Mouse (Mus musculus): Measurements from ENCODE around the gene Gm10309. TPM values are rescaled to one million over a fixed set of nuclear protein-coding genes. Genes with fewer than 3 reads are reported as not detected.

Gene Gm10309
- polyA plus RNA-seq, 1 experiment from 2014 or later, result 0.53 TPM

GRCm38 (mm10) chr17:86525075-86525474, 20.0 kb upstream of the Gm10309 start:
- Histone ChIP-seq H3K9ac (no peak overlapping the region), H3K4me1 (ENCODE audit: insufficient read depth) (no peaks in the 10 kb centered on the region), H3K27ac (ENCODE audit: low read depth) (no peak overlapping the region), H3K4me3 (ENCODE audit: low read depth, low read length) (no peak overlapping the region), H3K36me3 (ENCODE audit: insufficient read depth) (no peaks in the 10 kb centered on the region), H3K4me2 (no peak overlapping the region), H3K9me3 (ENCODE audit: low read depth, low read length) (no peaks in the 10 kb centered on the region), H3K27me3 (ENCODE audit: insufficient read depth, low read length) (no peaks in the 10 kb centered on the region)
- ATAC-seq (ENCODE audit: insufficient read depth) (no peak), DNase-seq (no peak)
- no peak for TF ChIP-seq CTCF (IDR thresholded peaks at IDR 0.05; ENCODE audit: low read depth)
- 90% methylated on average over 2 of the region's 2 CpGs for WGBS

- ATAC-seq (ENCODE audit: insufficient read depth), result no peak
- TF ChIP-seq CTCF (IDR thresholded peaks at IDR 0.05; ENCODE audit: low read depth), result no peak
- DNase-seq, result no peak
- Histone ChIP-seq H3K9me3 (ENCODE audit: low read depth, low read length) (no peaks in the 10 kb centered on the region), H3K36me3 (ENCODE audit: insufficient read depth) (no peaks in the 10 kb centered on the region), H3K27ac (ENCODE audit: low read depth) (no peak overlapping the region), H3K4me1 (ENCODE audit: insufficient read depth) (no peaks in the 10 kb centered on the region), H3K27me3 (ENCODE audit: insufficient read depth, low read length) (no peaks in the 10 kb centered on the region), H3K9ac (no peak overlapping the region), H3K4me2 (no peak overlapping the region), H3K4me3 (ENCODE audit: low read depth, low read length) (no peak overlapping the region)
- 81% methylated on average over 10 of the region's 10 CpGs for WGBS
Measured at GRCm38 (mm10) chr17:86523843-86524242, 18.8 kb upstream of the Gm10309 start.

GRCm38 (mm10) chr17:86523374-86523773, 18.3 kb upstream of the Gm10309 start:
- no peak overlapping the region for H3K27ac ChIP-seq (ENCODE audit: low read depth)
- no peak overlapping the region for H3K4me2 ChIP-seq
- no peaks in the 10 kb centered on the region for H3K9me3 ChIP-seq (ENCODE audit: low read depth, low read length)
- 46% methylated on average over 3 of the region's 3 CpGs for WGBS
- no peaks in the 10 kb centered on the region for H3K27me3 ChIP-seq (ENCODE audit: insufficient read depth, low read length)
- no peak overlapping the region for H3K9ac ChIP-seq
- ATAC-seq (ENCODE audit: insufficient read depth) (no peak), DNase-seq (no peak)
- TF ChIP-seq CTCF (IDR thresholded peaks at IDR 0.05; ENCODE audit: low read depth), result no peak
- no peak overlapping the region for H3K4me3 ChIP-seq (ENCODE audit: low read depth, low read length)
- H3K4me1 ChIP-seq (ENCODE audit: insufficient read depth), result no peaks in the 10 kb centered on the region
- H3K36me3 ChIP-seq (ENCODE audit: insufficient read depth), result no peaks in the 10 kb centered on the region

- DNase-seq (no peak), ATAC-seq (ENCODE audit: insufficient read depth) (no peak)
- Histone ChIP-seq H3K36me3 (ENCODE audit: insufficient read depth) (no peaks in the 10 kb centered on the region), H3K4me2 (no peak overlapping the region), H3K9ac (no peak overlapping the region), H3K9me3 (ENCODE audit: low read depth, low read length) (no peaks in the 10 kb centered on the region), H3K27ac (ENCODE audit: low read depth) (no peak overlapping the region), H3K4me1 (ENCODE audit: insufficient read depth) (no peaks in the 10 kb centered on the region), H3K4me3 (ENCODE audit: low read depth, low read length) (no peak overlapping the region), H3K27me3 (ENCODE audit: insufficient read depth, low read length) (no peaks in the 10 kb centered on the region)
- 73% methylated on average over 5 of the region's 5 CpGs for WGBS
- TF ChIP-seq CTCF (IDR thresholded peaks at IDR 0.05; ENCODE audit: low read depth), result no peak
Measured at GRCm38 (mm10) chr17:86522649-86523048, 17.6 kb upstream of the Gm10309 start.

- Histone ChIP-seq H3K4me3 (ENCODE audit: low read depth, low read length) (no peak overlapping the region), H3K9me3 (ENCODE audit: low read depth, low read length) (no peaks in the 10 kb centered on the region), H3K27ac (ENCODE audit: low read depth) (no peak overlapping the region), H3K36me3 (ENCODE audit: insufficient read depth) (no peaks in the 10 kb centered on the region), H3K4me1 (ENCODE audit: insufficient read depth) (no peaks in the 10 kb centered on the region), H3K4me2 (no peak overlapping the region), H3K27me3 (ENCODE audit: insufficient read depth, low read length) (no peaks in the 10 kb centered on the region), H3K9ac (no peak overlapping the region)
- no peak for DNase-seq
- no peak for ATAC-seq (ENCODE audit: insufficient read depth)
- WGBS, result 86% methylated on average over 11 of the region's 11 CpGs
- no peak for TF ChIP-seq CTCF (IDR thresholded peaks at IDR 0.05; ENCODE audit: low read depth)
Measured at GRCm38 (mm10) chr17:86521252-86521651, 16.2 kb upstream of the Gm10309 start.

- no peak for DNase-seq
- ATAC-seq (ENCODE audit: insufficient read depth), result no peak
- 84% methylated on average over 7 of the region's 7 CpGs for WGBS
- Histone ChIP-seq H3K4me1 (ENCODE audit: insufficient read depth) (peaks cover 9% of the 10 kb centered on the region; the same call in 1 of the 2 replicates), H3K36me3 (ENCODE audit: insufficient read depth) (no peaks in the 10 kb centered on the region), H3K4me2 (no peak overlapping the region), H3K27me3 (ENCODE audit: insufficient read depth, low read length) (no peaks in the 10 kb centered on the region), H3K27ac (ENCODE audit: low read depth) (no peak overlapping the region), H3K9me3 (ENCODE audit: low read depth, low read length) (no peaks in the 10 kb centered on the region), H3K9ac (no peak overlapping the region), H3K4me3 (ENCODE audit: low read depth, low read length) (no peak overlapping the region)
- TF ChIP-seq CTCF (IDR thresholded peaks at IDR 0.05; ENCODE audit: low read depth), result peak; percentile 16; the same call in 1 of the 2 replicates
Measured at GRCm38 (mm10) chr17:86518604-86519003, 13.6 kb upstream of the Gm10309 start.

GRCm38 (mm10) chr17:86516630-86517029, 11.6 kb upstream of the Gm10309 start:
- Histone ChIP-seq H3K9me3 (ENCODE audit: low read depth, low read length) (no peaks in the 10 kb centered on the region), H3K36me3 (ENCODE audit: insufficient read depth) (no peaks in the 10 kb centered on the region), H3K27ac (ENCODE audit: low read depth) (no peak overlapping the region), H3K4me3 (ENCODE audit: low read depth, low read length) (no peak overlapping the region), H3K4me2 (no peak overlapping the region), H3K4me1 (ENCODE audit: insufficient read depth) (peaks cover 9% of the 10 kb centered on the region; the same call in 1 of the 2 replicates), H3K27me3 (ENCODE audit: insufficient read depth, low read length) (no peaks in the 10 kb centered on the region), H3K9ac (no peak overlapping the region)
- TF ChIP-seq CTCF (IDR thresholded peaks at IDR 0.05; ENCODE audit: low read depth), result no peak
- no peak for ATAC-seq (ENCODE audit: insufficient read depth)
- 65% methylated on average over 5 of the region's 5 CpGs for WGBS
- DNase-seq, result no peak

Measured in lung, embryonic 14.5 days (tissue).